Mouse (Mus musculus) spleen, adult 2 months (tissue): ENCODE results near the gene Col17a1. TPM values are rescaled to one million over a fixed set of nuclear protein-coding genes. Genes with fewer than 3 reads are reported as not detected.
A peak's percentile ranks its signal among the peaks of the same experiment; 100 is the strongest.

Source experiments
- DNase-seq, 2 experiments: peaks; one replicate each; pipeline versions ENCODE4 v3.0.0 to v3.0.0-alpha.2; 2012 to 2021; ENCODE audit warnings: low spot score in 2 of 2, low read depth in 1 of 2
- H3K27ac ChIP-seq: fragments of 200-500 bp; 2 replicates; pipeline ENCODE4 v1.5.1; 2012; ENCODE audit warnings: low read length, inconsistent platforms; ENCODE audit not compliant: insufficient read depth
- H3K27me3 ChIP-seq: fragments of 200-500 bp; 2 replicates; pipeline ENCODE4 v1.6.1; 2012; ENCODE audit warnings: mild to moderate bottlenecking, moderate library complexity, low read length, inconsistent platforms; ENCODE audit not compliant: control insufficient read depth, insufficient read depth
- H3K36me3 ChIP-seq: fragments of 200-500 bp; 2 replicates; pipeline ENCODE4 v1.6.1; 2012; ENCODE audit warnings: mild to moderate bottlenecking, low read length, inconsistent platforms; ENCODE audit not compliant: control insufficient read depth, insufficient read depth
- H3K4me1 ChIP-seq: fragments of 200-500 bp; 2 replicates; pipeline ENCODE4 v1.6.1; 2011; ENCODE audit warnings: inconsistent platforms; ENCODE audit not compliant: control insufficient read depth, insufficient read depth, insufficient read length
- H3K4me3 ChIP-seq: fragments of 200-500 bp; 2 replicates; pipeline ENCODE4 v1.5.1; 2011; ENCODE audit warnings: mild to moderate bottlenecking, inconsistent platforms; ENCODE audit not compliant: insufficient read depth, insufficient read length; ENCODE audit errors: extremely low read depth
- CTCF ChIP-seq: fragments of 200-500 bp; IDR thresholded peaks from 2 replicates; pipeline ENCODE4 v1.5.1; 2011; ENCODE audit warnings: mild to moderate bottlenecking, inconsistent platforms; ENCODE audit not compliant: insufficient read depth, insufficient read length, insufficient replicate concordance; ENCODE audit errors: extremely low read depth
- POLR2A ChIP-seq: fragments of 200-500 bp; IDR thresholded peaks from 2 replicates; pipeline ENCODE4 v1.6.1; 2011; ENCODE audit warnings: low read depth, low read length, inconsistent platforms
- WGBS: fragments of 180-500 bp; shearing (Covaris S2); methylation state at CpG from one replicate; pipeline ENCODE4 v1.1.7; 2018; 5-methylcytosine and 5-hydroxymethylcytosine counted together
- polyA plus RNA-seq: library from polyadenylated mRNA; depleted of rRNA; stranded (reverse); fragments of >200 nt; gene quantifications from 2 replicates; pipeline ENCODE4 v1.2.3, GENCODE M21; 2012; rRNA removed

Gene Col17a1
- polyA plus RNA-seq = 1.7 and 1.9 TPM in 2 replicates

DNA sequence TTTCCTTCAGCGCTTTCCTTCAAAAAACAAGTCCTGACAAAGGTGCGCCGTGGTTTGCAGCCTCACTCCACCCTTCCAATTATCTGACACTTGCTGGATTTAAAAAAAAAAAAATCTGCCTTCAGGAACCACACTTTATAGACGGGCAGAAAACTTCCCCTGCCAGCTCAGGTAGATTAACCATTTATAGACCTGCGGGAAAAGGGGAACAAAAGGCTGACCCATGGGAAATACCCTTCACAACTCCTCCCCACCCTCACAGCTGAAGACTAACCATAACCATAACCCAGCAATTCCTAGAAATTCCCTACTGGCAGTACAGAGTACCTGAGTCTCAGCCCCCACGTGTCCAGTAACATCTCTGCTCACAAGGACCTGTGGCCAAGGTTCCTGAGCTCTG lies at the start of gene Col17a1:
TSS of gene Col17a1 (minus strand) at position 101 of the 400 bp plus-strand sequence.
- H3K4me1 ChIP-seq = no peaks in the 10 kb centered on the region
- no peaks in the 10 kb centered on the region for H3K27me3 ChIP-seq
- no peak within 1 kb of the TSS for H3K27ac ChIP-seq
- no peak for DNase-seq
- TF ChIP-seq CTCF (no peak), POLR2A (no peak)
- 51% methylated on average over 6 of the region's 6 CpGs for WGBS
- H3K36me3 ChIP-seq = no peaks in the 10 kb centered on the region
- no peak within 1 kb of the TSS for H3K4me3 ChIP-seq

DNA sequence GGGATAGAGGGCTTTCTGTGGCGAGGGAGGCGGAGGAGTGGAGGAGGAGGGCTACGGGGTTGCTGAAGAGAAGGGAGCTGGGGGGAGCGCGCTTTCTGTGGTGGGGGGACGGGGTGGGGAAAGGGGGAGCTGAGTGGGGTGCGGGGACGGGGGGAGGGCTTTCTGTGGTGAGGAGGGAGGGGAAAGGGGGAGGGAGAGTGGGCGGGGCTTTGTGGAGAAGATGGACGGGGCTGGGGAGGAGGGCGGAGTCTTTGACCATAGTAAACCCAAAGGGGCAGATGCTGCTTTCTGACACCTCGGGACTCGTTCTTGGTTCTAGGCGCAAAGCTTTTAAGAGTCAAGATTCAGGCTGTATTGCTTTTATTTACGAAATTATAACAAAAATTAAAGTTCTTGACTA lies 40.0 kb upstream of the Col17a1 start:
- WGBS = 3% methylated on average over 14 of the region's 15 CpGs
- no peak for TF ChIP-seq CTCF
- Histone ChIP-seq H3K27ac (peak overlapping the region; percentile 96), H3K4me1 (peaks cover 3% of the 10 kb centered on the region; the same call in 1 of the 2 replicates), H3K27me3 (no peaks in the 10 kb centered on the region), H3K36me3 (peaks cover 24% of the 10 kb centered on the region), H3K4me3 (peak overlapping the region; percentile 99)
- peak; percentile 50 to 54 for DNase-seq

DNA sequence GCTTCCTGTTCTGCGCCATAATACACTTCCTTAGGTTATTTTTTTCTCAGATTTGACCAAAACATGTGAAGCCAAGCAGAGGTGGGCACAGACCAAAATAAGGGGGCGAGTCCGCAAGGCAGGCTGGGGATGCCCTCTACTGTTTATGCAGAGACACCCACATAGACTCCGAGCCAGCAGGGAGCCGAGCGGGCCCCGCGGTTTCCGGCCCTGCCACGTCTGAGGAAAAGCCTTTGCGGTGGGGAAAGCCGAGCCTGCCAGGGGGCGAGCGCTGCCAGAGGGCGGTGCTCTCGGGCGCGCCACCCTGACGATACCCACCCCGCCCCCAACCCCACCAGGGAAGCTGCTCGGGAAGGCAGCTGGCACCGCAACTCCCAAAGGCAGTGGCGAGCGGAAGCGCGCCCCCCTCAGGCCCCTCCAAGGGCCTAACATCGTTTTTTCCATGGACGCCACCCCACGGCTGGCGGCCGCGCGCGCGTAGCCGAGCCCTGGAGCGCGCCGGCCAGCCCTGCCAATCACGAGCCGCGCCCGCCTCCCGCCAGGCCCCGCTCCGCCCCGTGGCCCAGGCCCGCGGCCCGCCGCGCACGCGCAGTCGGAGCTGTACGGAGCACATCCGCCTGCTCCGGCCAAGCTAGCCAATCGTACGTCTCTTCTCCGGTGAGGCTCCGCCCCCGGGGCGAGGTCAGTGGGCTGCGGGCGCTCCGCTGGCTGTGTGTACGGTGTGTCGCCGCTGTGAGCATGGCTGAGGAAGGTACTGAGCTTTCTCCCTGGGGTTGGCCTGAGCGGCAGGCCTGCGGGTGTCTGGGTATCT lies 39.4 kb upstream of the Col17a1 start, which contains the start of gene Sfr1:
TSS of gene Sfr1 (plus strand) at position 612 of the 811 bp plus-strand sequence.
- Histone ChIP-seq H3K4me3 (peak within 1 kb of the TSS; percentile 99), H3K27me3 (no peaks in the 10 kb centered on the region), H3K4me1 (peaks cover 3% of the 10 kb centered on the region; the same call in 1 of the 2 replicates), H3K36me3 (peaks cover 22% of the 10 kb centered on the region), H3K27ac (peak within 1 kb of the TSS; percentile 96)
- DNase-seq = peak; percentile 92 to 99
- WGBS = 2% methylated on average over 54 of the region's 72 CpGs
- TF ChIP-seq CTCF = no peak
- peak; percentile 77; the same call in 1 of the 2 replicates for TF ChIP-seq POLR2A

DNA sequence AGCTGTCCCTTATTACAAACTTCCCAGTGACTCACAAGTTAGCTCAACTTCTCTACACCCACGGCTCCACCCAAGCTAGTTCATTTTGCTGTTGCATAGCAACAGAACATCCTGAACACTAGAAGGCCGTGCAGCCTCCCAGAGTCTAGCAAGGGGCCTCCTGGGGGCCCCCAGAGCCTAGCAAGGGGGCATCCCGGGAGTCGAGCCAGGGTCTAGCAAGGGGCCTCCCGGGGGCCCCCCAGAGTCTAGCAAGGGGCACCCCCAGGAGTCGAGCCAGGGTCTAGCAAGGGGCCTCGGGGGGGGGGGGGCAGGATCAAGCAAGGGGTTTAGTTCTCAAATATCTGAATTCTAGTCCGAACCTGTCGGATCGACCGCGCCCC lies 38.8 kb upstream of the Col17a1 start:
- peaks cover 3% of the 10 kb centered on the region; the same call in 1 of the 2 replicates for H3K4me1 ChIP-seq
- H3K27ac ChIP-seq = peak overlapping the region; percentile 94
- WGBS = 0% methylated on average over 12 of the region's 12 CpGs
- peaks cover 19% of the 10 kb centered on the region for H3K36me3 ChIP-seq
- peak overlapping the region; percentile 70 for H3K4me3 ChIP-seq
- TF ChIP-seq CTCF (no peak), POLR2A (no peak)
- peak; percentile 51 to 76 for DNase-seq
- no peaks in the 10 kb centered on the region for H3K27me3 ChIP-seq

- no peak overlapping the region for H3K27ac ChIP-seq
- TF ChIP-seq CTCF (no peak), POLR2A (no peak)
- no peaks in the 10 kb centered on the region for H3K27me3 ChIP-seq
- H3K36me3 ChIP-seq = no peaks in the 10 kb centered on the region
- WGBS = 86% methylated on average over 7 of the region's 7 CpGs
- DNase-seq = no peak
- H3K4me3 ChIP-seq = no peak overlapping the region
- peaks cover 3% of the 10 kb centered on the region; the same call in 1 of the 2 replicates for H3K4me1 ChIP-seq
These were observed 33.8 kb upstream of the Col17a1 start for GRCm38 (mm10) chr19:47725643-47726140.

- Histone ChIP-seq H3K27me3 (no peaks in the 10 kb centered on the region), H3K4me3 (no peak overlapping the region), H3K4me1 (no peaks in the 10 kb centered on the region), H3K36me3 (no peaks in the 10 kb centered on the region), H3K27ac (no peak overlapping the region)
- no peak for TF ChIP-seq CTCF
- no peak for TF ChIP-seq POLR2A
- 85% methylated on average over 4 of the region's 4 CpGs for WGBS
- DNase-seq = no peak
These were observed 33.0 kb upstream of the Col17a1 start for GRCm38 (mm10) chr19:47724903-47725302.

GRCm38 (mm10) chr19:47722471-47722870 lies 30.6 kb upstream of the Col17a1 start:
- H3K4me3 ChIP-seq = no peak overlapping the region
- H3K36me3 ChIP-seq = no peaks in the 10 kb centered on the region
- TF ChIP-seq POLR2A (no peak), CTCF (no peak)
- no peaks in the 10 kb centered on the region for H3K4me1 ChIP-seq
- no peaks in the 10 kb centered on the region for H3K27me3 ChIP-seq
- DNase-seq = no peak
- 90% methylated on average over 6 of the region's 6 CpGs for WGBS
- no peak overlapping the region for H3K27ac ChIP-seq
